In genomic region chr10:81183805-81184204, GRCm38 (mm10) we compare ENCODE assay signal across 9 mouse cellular contexts. TPM values are rescaled to one million over a fixed set of nuclear protein-coding genes. Genes with fewer than 3 reads are reported as not detected.
DNase-seq lines count a peak whose midpoint lies in the region; ATAC-seq and TF ChIP-seq lines count a peak whose summit lies in the region.
"Had no signal": no experiment of that assay in that cellular context is flagged by ENCODE, and none has a peak within 500 bp of the region (broad histone marks: within the 10 kb centered on the region; RNA-seq: fewer than 3 reads in every experiment).

4930442H23Rik (minus strand) TSS chr10:81183849.

- peaks cover 76% of the 10 kb centered on the region for H3K36me3 ChIP-seq in heart, embryonic 14.5 days (ENCODE audit: control insufficient read depth, insufficient read depth, low read length)
- H3K36me3 ChIP-seq in hindbrain, embryonic 13.5 days: peaks cover 79% of the 10 kb centered on the region
- peaks cover 73% of the 10 kb centered on the region for H3K36me3 ChIP-seq in midbrain, embryonic 14.5 days (ENCODE audit: control insufficient read depth, insufficient read depth, low read length)

- 73% methylated on average over 5 of the region's 5 CpGs for WGBS in heart, embryonic 14.5 days
- whole genome bisulfite sequencing in hindbrain, embryonic 13.5 days: 88% methylated on average over 5 of the region's 5 CpGs
- WGBS in midbrain, embryonic 14.5 days: 85% methylated on average over 5 of the region's 5 CpGs

- peak within 1 kb of the TSS; percentile 78 for H3K4me2 ChIP-seq in heart, embryonic 14.5 days (ENCODE audit: low read length)
- H3K4me2 ChIP-seq in hindbrain, embryonic 13.5 days: peak within 1 kb of the TSS; percentile 69
- H3K4me2 ChIP-seq in midbrain, embryonic 14.5 days (ENCODE audit: low read length): peak within 1 kb of the TSS; percentile 64

- TF ChIP-seq CTCF in bone marrow macrophage, adult 2 months (IDR thresholded peaks at IDR 0.05; ENCODE audit: low read depth, low read length): no peak

- H3K4me1 ChIP-seq in heart, embryonic 14.5 days (ENCODE audit: control insufficient read depth in 2 of 2, insufficient read depth in 2 of 2, low read length in 2 of 2): peaks cover 18 to 36% of the 10 kb centered on the region in 2 experiments
- H3K4me1 ChIP-seq in bone marrow macrophage, adult 2 months (ENCODE audit: control insufficient read depth, insufficient read depth, low read length): peaks cover 16% of the 10 kb centered on the region
- H3K4me1 ChIP-seq in hindbrain, embryonic 13.5 days (replicated peaks): peaks cover 36% of the 10 kb centered on the region
- H3K4me1 ChIP-seq in midbrain, embryonic 14.5 days (ENCODE audit: control insufficient read depth, insufficient read depth, low read length): peaks cover 11% of the 10 kb centered on the region

- no peaks in the 10 kb centered on the region for H3K27me3 ChIP-seq in heart, embryonic 14.5 days (ENCODE audit: control insufficient read depth, insufficient read depth, low read length)
- H3K27me3 ChIP-seq in hindbrain, embryonic 13.5 days: no peaks in the 10 kb centered on the region
- H3K27me3 ChIP-seq in midbrain, embryonic 14.5 days (ENCODE audit: control insufficient read depth, insufficient read depth, low read length): no peaks in the 10 kb centered on the region

- H3K4me3 ChIP-seq in heart, embryonic 14.5 days (ENCODE audit: control insufficient read depth in 1 of 2, insufficient read depth in 1 of 2, low read depth in 1 of 2, low read length in 2 of 2): peak within 1 kb of the TSS; percentile 71 to 88
- peak within 1 kb of the TSS; percentile 86 for H3K4me3 ChIP-seq in bone marrow macrophage, adult 2 months (ENCODE audit: insufficient read depth, low read length)
- peak within 1 kb of the TSS; percentile 66 for H3K4me3 ChIP-seq in hindbrain, embryonic 13.5 days
- H3K4me3 ChIP-seq in midbrain, embryonic 14.5 days (replicated peaks; ENCODE audit: low read depth, low read length): peak within 1 kb of the TSS; percentile 63

- no peak for TF ChIP-seq POLR2A in bone marrow macrophage, adult 2 months (IDR thresholded peaks at IDR 0.05; ENCODE audit: borderline replicate concordance, low read depth, low read length)

- ATAC-seq in heart, embryonic 14.5 days (ENCODE audit: insufficient number of reproducible peaks, insufficient read depth, low FRiP score, low read depth): no peak
- ATAC-seq in hindbrain, embryonic 13.5 days (ENCODE audit: low FRiP score): no peak
- no peak for ATAC-seq in midbrain, embryonic 14.5 days (ENCODE audit: low FRiP score, low TSS enrichment)

- no peak for DNase-seq in heart, postnatal 4 days
- no peak for DNase-seq in midbrain, embryonic 14.5 days
- no peak for DNase-seq in frontal cortex, postnatal 25 days (ENCODE audit: low spot score in 2 of 2)
- no peak for DNase-seq in cerebellum, postnatal 4 days (ENCODE audit: low spot score in 2 of 2)
- DNase-seq in urinary bladder, postnatal 36 days (ENCODE audit: low spot score in 2 of 2): no peak
- DNase-seq: right cerebral cortex, postnatal 4 days had no signal

- H3K9ac ChIP-seq in heart, embryonic 14.5 days (ENCODE audit: low read length): peak within 1 kb of the TSS; percentile 86
- peak within 1 kb of the TSS; percentile 82 for H3K9ac ChIP-seq in hindbrain, embryonic 13.5 days
- H3K9ac ChIP-seq in midbrain, embryonic 14.5 days (replicated peaks; ENCODE audit: low read length): peak within 1 kb of the TSS; percentile 69

- peak within 1 kb of the TSS; percentile 92 to 93 for H3K27ac ChIP-seq in heart, embryonic 14.5 days (replicated peaks in 1 of 2; ENCODE audit: control insufficient read depth in 1 of 2, insufficient read depth in 1 of 2, low read depth in 2 of 2, low read length in 2 of 2)
- H3K27ac ChIP-seq in bone marrow macrophage, adult 2 months (ENCODE audit: insufficient read depth, low read depth, low read length): peak within 1 kb of the TSS; percentile 82
- H3K27ac ChIP-seq in hindbrain, embryonic 13.5 days: peak within 1 kb of the TSS; percentile 94
- H3K27ac ChIP-seq in midbrain, embryonic 14.5 days (replicated peaks; ENCODE audit: low read depth, low read length): peak within 1 kb of the TSS; percentile 87

- no peaks in the 10 kb centered on the region for H3K9me3 ChIP-seq in heart, embryonic 14.5 days (ENCODE audit: control insufficient read depth, low read length)
- no peaks in the 10 kb centered on the region for H3K9me3 ChIP-seq in hindbrain, embryonic 13.5 days
- H3K9me3 ChIP-seq in midbrain, embryonic 14.5 days (ENCODE audit: control insufficient read depth, low read length): no peaks in the 10 kb centered on the region

RNA-seq across cellular contexts. Expression of gene 4930442H23Rik, which starts in this region (rescaled TPM):
- polyA plus RNA-seq in heart, embryonic 14.5 days (2014; fragmentation: Nextera tagmentation; extraction: Ambion mirVana): not detected in 2 replicates
- not detected for total RNA-seq in heart, postnatal 4 days (2021)
- not detected in 2 replicates for polyA plus RNA-seq in bone marrow macrophage, adult 2 months (2012; ENCODE audit: insufficient read depth, insufficient read length, missing spikeins)
- 0.13 and 0.26 TPM in 2 replicates for polyA plus RNA-seq in hindbrain, embryonic 13.5 days (2015; fragmentation: Nextera tagmentation; extraction: Ambion mirVana)
- polyA plus RNA-seq in midbrain, embryonic 14.5 days (2014; fragmentation: Nextera tagmentation; extraction: Ambion mirVana): 0.23 TPM in 1 of 2 replicates, not detected in the other
